Mouse (Mus musculus) layer of hippocampus, adult 18-20 months (tissue): ENCODE results near the gene Inha. TPM values are rescaled to one million over a fixed set of nuclear protein-coding genes. Genes with fewer than 3 reads are reported as not detected.
A peak's percentile ranks its signal among the peaks of the same experiment; 100 is the strongest.

Experiments used
- DNase-seq, 2 experiments: peaks; one replicate each; pipeline ENCODE4 v3.0.0; 2022; ENCODE audit warnings: low spot score in 2 of 2
- total RNA-seq, 2 experiments: library from RNA; stranded (reverse); gene quantifications; 2 replicates each; pipeline ENCODE4 v1.2.3; 2021

Gene Inha
- total RNA-seq, 2 experiments from 2014 or later: 13.1 to 14.5 TPM

DNA sequence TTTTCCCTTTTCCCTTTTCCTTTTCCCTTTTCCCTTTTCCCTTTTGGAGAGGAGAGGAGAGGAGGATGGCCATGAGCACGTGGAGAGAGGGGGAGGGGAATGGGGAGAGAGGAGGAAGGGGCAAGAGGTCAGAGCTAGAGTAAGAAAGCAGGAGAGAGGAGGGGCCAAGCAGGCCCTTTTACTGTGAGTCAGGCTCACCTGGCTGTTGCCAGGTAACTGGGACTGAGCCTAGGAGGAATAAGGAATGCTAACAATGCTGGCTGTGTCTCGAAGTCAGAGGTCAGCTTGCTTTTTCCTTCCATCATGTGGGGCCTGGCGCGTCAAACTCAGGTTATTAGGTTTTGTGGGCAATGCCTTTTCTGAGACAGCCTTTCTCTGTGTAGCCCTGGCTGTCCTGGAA, 11.1 kb downstream of the Inha start:
- no peak for DNase-seq

DNA sequence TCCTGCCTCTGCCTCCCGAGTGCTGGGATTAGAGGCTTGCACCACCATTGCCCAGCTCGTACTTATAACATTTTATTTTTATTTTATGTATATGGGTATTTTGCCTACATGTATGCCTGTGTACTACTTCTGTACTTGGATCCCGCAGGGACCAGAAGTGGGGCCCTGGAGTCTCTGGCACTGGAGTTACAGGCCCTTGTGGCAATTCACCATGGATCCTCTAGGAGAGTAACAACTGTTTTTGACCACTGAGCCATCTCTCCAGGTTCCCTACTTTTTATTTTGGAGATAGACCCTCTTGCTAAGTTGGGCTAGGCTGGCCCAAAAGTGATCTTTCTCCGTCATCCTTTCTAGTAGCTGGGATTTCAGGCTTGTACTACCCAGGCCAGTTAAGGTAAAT, 11.6 kb downstream of the Inha start:
- no peak for DNase-seq

DNA sequence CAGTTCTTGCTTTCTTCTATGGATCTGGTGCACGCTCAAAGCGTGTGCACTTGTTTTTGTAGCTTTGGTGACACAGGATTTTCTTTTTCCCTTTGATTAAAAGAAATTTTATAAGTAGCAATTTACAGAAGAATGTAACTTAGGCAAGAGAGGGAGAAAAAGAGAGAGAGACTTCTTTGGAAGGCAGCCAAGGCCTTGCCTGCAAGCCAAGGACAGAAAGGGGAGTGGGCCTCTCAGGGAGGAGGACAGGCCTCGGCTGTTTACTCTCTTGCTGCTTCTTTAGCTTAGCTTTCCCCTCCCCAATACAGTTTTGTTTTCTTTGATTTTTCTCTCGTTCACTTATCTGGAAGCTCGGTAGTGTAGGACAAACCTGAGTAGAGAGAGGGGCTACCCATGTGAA, 12.7 kb downstream of the Inha start:
- DNase-seq: no peak

DNA sequence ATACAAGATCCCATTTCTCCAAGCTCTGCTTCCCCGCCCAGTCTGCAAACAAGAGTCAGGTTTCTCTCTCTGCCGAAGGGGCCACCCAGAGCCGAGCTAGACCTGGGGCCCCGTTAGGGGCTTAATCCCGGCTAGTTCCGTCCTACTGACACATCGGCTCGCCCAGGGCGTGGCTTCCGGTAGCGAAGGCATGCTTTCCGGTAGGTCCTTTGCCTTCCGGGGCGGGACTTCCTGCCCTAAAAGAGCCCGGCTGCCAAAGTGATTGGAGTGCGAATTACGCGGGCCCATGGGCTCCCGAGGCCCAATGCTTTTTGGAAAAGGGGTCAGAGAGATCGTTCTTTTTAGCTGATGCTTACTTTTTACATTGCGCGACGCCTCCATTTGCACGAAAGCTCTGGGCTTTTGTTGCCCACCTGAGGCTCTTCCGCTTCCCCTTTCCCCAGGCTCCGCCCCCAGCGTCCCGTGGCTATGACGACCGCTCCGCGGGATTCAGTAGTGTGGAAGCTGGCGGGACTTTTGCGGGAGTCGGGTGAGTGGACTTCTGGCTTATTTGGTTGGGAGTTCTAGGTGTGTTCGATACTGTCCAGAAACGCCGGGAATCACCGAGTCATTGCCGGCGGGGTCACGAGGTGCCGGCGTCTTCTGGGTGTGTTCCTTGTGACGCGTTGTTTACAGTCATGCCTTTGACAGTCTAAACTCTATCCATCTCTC, 14.6 kb downstream of the Inha start, which contains the start of gene Stk11ip:
Stk11ip (plus strand) TSS at position 209 of the 711 bp plus-strand sequence.
- DNase-seq: peak; percentile 90 to 94

DNA sequence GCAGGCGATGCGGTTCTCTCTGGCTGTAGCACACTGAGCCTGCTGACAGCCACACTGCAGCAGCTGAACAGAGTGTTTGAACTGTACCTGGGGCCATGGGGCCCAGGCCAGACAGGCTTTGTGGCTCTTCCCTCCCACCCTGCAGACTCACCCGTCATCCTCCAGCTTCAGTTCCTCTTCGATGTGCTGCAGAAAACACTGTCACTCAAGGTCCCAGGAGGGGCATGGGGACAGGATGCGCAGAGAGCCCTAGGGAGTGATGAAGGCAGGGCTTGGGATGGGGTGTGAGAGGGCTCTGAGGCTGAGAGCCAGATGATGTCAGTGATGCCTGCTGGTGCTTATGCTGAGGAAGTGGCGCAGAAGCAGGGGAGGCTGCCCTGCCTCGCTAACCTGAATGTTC, 17.8 kb downstream of the Inha start:
- DNase-seq: no peak

DNA sequence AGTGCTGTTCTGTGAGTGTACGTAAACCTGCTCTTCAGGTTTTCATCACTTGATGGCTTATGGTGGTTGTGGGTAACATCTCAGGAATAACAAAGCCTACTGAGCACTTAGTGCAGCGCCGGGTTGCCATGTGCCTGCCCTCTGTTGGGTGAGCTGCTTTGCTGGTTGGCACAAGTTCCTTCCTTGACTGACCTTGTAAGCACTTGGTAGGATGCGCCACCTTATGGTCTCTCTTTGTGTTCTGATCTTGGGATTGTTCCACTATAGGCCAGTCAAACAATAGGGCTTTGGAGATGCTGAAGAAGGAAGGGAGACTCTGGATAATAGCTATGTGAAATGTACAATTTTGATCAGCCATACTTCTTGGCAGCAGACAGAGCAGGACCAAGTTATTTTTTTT, 23.7 kb downstream of the Inha start:
- no peak for DNase-seq

DNA sequence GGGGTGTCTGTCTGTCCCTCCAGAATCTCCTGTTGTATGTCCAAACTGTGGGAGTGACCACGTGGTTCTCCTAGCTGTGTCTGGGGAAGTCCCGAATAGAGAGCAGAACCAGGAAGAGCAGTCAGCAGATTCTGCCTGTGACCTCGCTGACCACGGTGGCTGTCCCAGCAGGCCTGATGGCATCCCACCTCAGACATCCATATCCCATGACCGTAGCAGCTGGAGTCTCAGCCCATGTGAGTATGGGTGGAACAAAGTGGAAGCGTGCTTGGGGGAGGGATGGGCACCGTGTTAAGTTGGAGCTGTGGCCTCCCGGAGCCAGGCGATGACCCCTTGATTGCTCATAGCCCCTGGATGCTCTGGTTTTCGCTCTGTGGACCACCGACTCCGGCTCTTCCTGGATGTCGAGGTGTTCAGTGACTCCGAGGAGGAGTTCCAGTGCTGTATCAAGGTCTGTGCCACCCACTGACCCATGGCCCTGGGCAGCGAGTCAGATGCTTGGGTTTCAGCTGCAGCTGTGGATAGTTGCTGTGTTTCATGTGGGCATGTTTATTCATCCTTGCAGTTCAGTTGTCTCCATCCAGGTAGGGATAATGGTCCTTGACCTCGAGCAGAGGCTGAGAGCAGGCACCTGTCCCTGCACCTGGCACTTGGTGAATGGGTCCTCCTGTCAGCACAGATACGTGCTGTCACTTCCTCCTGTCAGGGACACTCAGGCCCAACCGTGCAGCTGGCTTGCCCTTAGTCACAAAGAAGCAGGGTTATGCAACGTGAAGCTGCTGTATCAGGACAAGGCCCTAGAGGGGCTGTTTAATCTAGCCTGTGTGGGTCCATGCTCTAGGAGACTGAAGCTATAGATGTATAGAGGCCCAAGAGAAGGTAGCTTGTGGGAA, 25.6 kb downstream of the Inha start:
- no peak for DNase-seq

DNA sequence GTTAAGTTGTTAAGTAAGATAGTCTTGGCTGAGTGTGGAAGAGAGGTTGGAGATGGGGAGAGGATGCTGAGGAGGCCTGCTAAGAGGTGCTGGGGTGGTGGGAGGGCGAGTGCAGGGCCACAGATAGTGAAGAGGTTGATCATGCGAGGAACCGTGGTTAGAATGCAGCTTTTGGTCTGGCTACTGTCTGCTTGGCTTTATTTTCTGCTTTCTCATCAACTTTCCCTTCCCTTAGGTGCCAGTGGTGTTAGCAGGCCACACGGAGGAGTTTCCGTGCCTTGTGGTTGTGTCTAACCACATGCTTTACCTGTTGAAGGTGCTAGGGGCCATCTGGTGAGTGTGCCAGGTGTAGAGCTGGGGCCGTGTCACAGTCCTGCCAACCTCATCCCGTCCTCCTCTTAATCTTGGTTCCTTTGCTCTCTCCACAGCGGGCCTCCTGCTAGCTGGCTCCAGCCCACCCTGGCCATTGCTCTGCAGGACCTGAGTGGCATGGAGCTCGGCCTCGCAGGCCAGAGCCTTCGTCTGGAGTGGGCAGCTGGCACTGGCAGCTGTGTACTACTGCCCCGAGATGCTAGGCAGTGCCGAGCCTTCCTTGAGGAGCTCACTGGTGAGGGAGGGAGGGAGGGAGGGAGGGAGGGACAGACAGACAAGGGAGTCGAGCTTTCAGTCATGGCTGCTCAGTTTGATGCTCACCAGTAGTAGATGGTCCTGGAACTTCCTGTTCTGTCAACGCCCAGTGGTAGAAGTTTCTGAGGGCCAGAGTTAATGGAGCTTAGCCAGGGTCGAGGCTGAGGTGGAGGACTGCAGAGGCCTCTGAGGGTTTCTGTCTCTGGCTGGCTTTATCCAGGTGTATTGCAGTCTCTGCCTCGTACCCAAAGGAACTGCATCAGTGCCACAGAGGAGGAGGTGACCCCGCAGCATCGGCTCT, 26.7 kb downstream of the Inha start:
- no peak for DNase-seq

DNA sequence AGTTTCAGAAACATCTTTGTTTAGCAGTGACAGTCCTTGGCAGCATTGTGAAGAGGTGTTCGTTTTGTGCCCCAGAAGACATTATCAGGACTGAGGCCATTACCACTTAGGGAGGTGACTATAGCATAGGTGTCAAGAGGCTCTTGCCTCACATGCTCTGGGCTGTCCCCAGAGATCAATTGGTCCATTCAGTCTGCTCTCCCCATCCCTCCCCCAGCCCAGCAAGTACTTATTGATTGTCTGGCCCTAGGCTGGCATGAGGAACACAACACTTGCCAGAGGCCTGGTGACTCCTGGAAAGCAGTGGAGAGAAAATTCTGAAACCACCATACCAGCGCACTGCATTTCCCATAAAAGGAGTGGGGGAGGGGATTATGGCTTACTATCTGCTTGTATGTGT, 30.7 kb downstream of the Inha start:
- DNase-seq: no peak

DNA sequence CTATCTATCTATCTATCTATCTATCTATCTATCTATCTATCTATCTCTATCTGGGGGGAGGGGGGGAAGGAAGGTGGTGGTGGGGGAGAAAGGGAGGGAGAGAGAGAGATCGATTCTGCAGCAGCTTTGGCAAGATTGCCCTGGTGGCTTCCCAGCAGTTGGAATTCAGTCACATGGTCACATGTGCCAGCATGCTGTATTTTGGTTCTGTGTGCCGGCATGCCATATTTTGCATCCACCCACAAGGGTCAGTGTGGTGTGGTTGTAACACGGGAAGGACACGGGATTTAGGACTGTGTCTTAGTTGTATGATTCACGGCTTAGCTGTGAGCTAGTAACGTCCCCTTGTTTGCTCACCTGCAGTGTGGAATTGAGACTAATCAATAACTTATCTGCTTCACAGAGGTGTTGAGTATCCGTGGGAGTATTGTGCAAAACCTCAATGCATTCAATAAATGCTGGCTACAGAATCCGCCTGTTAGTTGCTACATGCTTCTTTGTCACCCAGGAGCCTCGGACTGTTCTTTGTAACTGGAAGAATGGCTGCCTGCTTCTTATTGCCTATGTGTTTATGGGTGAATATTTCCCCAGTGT, 31.8 kb downstream of the Inha start:
- no peak for DNase-seq

DNA sequence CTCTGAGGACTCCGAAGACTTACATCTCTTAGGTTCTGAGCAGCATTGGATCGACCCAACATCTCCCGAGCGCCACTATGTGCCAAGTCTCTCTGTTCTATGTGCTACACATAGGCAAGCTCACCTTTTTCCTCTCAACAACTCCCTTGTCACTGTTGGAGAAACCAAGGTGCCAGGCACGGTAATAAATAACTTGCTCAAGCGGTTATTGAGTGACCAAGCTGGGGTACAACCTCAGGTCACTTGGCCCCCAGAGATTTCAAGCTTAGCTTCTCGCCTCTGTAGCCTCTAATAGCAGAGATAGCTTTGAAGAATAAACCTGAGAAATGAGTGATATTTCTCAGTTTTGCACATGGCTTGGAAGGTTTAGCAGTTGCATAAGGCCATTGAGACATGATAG, 34.6 kb downstream of the Inha start:
- DNase-seq: no peak

DNA sequence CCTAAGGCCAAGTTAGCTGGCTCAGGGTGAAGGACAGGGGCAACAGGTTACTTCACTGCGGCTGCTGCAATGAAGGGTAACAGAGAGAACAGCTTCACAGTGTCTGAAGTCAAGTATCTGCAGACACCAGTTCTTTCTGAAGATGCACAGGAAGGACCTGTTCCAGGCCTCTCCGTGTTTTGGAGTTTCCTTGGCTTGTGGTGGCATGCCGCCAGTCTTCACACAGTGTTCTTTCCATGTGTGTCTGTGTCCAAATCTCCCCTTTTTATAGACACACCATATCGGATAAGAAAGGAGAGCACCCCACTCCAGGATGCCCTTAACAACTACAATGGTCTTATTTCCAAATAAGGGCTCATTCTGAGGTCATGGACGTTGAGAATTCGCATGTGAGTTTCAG, 37.5 kb downstream of the Inha start:
- DNase-seq: no peak

DNA sequence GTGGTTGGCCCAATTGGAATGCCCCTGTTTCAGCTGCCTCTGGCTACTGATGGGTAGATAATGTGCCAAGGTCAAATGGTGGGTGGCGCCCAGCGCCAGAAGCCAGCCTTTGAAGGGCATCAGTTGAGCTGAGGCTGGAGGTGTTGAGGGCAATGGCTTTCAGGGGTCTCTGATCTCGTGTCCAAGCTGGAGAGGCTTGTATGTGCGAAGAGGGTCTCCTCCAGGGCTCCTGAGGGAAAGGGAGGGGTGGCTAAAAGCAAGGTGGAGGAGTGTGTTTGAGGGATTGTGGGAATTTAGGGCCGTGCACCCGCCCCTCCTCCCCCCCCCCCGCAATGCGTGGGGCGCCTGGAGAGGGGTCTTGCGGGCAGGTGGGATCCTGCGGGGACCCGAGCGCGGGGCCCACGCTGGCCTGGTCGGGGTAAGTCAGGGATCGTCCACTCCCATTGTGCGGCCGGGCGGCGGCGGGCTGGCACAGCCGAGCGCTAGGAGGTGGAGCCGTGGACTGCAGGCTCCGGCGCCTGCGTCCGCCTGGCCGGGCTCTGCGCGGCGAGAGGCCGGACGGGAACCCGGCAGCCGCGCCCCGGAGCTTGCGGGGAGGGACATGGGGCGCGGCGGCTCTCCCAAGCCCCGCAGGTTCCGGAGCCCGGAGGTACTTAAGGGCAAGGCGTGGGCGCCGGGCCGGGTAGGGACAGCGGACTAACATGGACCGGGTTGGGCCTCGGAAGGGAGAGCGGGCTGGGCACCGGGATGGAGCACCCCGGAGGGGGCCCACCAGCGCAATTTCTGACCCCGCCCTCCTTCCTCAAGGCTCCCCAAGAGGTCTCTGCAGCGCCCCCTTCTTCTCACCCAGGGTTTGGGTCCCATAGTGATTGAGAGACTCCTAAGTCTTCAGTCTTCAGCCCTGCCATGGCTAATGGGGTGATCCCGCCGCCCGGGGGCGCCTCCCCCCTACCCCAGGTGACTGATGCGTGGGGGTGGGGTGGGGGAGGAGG, 39.4 kb downstream of the Inha start, which contains the start of gene Slc4a3:
Slc4a3 (plus strand) TSS at position 302 of the 992 bp plus-strand sequence.
- DNase-seq: peak in 1 of 2 experiments; percentile 53

DNA sequence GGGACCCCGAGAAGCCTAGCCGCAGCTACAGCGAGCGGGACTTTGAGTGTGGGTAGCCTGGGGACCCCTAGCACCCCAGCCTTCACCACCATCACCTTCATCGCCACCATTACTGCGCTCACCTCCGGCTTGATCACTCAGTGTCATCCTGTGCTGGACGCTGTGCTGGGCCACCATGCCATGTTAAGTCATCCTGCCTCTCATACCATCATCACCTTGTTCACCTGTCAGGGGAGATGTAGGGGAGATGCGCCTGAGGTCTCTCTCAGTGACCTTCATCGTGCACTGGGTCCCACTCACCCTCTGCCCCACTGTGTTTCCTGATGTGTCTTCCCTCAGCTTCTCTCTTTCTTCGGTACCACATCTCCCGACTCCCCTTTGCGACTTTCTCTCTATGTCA, 40.5 kb downstream of the Inha start:
- DNase-seq: no peak

DNA sequence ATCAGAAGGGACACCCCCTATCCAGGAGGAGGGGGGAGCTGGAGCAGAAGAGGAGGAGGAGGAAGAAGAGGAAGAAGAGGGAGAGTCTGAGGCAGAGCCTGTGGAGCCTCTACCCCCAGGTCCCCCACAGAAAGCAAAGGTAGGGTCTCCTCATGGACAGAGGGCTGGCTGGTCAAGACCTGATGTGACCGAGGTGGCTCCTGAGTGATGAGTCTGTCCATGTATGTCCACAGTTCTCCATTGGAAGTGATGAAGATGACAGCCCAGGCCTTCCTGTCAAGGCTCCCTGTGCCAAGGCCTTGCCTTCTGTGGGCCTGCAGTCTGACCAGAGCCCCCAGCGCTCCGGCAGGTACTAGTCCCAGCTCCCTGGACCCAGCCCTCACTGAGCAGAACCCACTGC, 41.2 kb downstream of the Inha start:
- DNase-seq: no peak

DNA sequence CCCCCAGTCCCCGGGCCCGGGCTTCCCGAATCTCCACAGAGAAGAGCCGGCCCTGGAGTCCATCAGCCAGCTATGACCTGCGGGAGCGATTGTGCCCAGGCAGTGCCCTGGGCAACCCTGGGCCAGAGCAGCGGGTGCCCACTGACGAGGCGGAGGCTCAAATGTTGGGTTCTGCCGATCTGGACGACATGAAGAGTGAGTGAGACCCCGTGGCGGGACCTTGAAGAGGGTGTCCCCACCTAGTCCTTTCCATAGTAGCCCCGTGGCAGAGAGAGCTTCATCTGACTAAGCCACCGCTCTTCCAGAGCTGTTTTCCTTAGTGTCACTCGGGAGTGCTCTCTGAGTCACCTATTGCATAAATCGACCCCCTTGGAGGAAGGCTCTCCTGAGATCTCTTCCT, 42.0 kb downstream of the Inha start:
- no peak for DNase-seq

DNA sequence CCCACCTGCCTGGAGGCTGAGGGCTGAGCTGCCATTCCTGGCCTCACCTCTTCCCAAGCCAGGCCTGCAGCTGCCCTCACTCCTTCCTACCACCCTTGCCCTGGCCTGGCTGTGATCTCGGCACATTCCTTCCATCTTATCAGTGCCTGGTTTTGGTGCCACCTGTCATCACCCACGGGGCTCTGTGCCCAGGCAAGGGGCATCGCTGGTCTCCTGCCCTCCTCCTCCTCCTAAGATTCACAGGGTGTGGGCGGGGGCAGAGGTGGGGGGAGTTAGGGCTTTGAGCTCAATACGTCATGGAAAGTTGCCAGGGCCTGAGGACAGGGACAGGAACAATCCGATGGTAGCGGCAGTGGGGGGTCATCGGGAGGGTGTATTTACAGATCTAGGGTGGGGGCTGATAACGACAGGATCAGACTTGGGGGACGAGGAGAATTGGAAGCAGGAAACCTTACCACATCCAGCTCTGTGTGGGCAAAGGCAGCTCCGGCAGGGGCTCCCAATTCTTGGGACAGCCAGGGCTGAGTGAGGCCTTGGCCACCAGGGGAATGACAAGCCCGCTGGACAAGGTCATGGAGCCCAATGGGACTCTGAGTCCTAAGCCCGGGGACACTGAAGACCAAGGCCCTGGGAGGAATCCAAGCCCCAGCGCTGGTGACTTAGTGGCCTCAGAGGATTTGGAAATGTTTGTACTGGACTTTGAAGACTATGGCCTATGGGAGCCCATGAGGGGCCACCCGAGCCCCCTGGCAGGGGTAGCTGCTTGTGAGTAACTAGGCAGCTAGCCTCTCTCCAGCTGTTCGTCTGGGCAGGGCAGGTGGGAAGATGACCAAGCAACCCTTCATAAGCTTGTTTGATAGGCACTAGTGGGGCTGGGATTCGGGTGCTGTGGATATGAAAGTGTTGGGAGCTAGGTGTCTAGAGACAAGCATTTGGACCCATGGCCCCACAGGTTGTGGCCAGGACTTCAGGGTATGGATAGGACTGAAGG, 42.7 kb downstream of the Inha start:
- DNase-seq: no peak

DNA sequence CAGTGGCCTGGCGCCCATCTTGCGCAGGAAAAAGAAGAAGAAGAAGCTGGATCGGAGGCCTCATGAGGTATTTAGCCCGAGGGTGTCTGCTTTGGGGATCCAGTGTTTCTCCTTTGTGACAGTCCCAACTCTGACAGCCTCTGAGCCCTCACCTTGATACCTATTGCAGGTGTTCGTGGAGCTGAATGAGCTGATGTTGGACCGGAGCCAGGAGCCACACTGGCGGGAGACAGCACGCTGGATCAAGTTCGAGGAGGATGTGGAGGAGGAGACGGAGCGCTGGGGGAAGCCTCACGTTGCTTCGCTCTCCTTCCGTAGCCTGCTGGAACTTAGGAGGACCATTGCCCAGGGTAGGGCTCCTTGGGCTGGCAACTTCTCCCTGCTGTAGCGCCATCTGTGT, 43.7 kb downstream of the Inha start:
- DNase-seq: no peak

DNA sequence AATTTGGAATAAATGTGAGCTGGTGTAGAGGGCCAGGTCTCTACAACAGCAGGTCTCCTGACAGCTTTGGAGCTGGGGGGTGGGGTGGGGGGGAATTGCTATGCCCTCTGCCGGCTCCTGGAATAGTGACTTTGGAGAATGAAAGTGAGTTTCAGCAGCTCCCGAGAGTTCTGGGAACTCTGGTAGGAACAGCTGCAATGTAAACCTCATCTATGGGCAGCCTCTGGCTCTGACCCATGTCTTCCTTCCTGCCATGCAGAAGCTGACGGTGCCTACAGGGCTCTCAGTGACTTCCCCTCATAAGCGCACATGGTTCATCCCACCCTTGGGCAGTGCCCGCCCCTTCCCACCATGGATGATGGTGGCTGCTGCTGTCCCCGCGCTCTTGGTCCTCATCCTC, 48.8 kb downstream of the Inha start:
- no peak for DNase-seq
